Comparison of ENCODE assay signal across 23 mouse cellular contexts in the genomic region with DNA sequence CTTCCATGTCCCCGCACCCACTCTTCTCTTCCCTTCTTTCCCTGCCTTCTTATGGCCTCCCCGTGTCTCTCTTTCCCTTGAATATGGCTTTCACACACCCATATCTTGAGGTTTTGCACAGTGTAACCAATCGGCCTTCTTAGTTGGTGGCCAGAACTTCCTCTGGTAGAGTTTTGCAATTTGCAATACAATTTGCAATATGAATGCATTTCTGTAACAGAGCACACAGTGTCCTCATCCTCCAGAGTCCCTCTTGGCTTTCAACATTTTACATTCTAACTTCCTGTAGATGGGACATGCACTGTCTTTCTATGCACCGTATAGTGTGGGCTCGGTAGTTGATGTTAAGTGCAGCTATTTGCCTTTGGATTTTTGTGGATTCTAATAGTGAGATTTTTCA.
DNase-seq lines count a peak whose midpoint lies in the region; ATAC-seq and TF ChIP-seq lines count a peak whose summit lies in the region.
"Had no signal": no experiment of that assay in that cellular context is flagged by ENCODE, and none has a peak within 500 bp of the region (broad histone marks: within the 10 kb centered on the region; RNA-seq: fewer than 3 reads in every experiment).

No protein-coding gene starts in this region.

- H3K4me1 ChIP-seq in lung, postnatal 0 days (ENCODE audit: insufficient read depth, low read depth, low read length), result no peaks in the 10 kb centered on the region
- no peaks in the 10 kb centered on the region; the same call in 1 of the 2 replicates for H3K4me1 ChIP-seq in bone marrow, adult 2 months (ENCODE audit: control insufficient read depth, insufficient read depth, low read length)
- H3K4me1 ChIP-seq in forebrain, embryonic 14.5 days (ENCODE audit: control insufficient read depth, insufficient read depth, low read length), result no peaks in the 10 kb centered on the region
- H3K4me1 ChIP-seq in midbrain, embryonic 15.5 days, result no peaks in the 10 kb centered on the region
- H3K4me1 ChIP-seq: embryonic facial prominence, embryonic 15.5 days; forebrain, embryonic 10.5 days; forebrain, embryonic 15.5 days; heart, embryonic 15.5 days; hindbrain, embryonic 13.5 days had no signal

- no peak overlapping the region for H3K27ac ChIP-seq in lung, postnatal 0 days (ENCODE audit: low read length)
- H3K27ac ChIP-seq in bone marrow, adult 2 months (ENCODE audit: control insufficient read depth, insufficient read depth, low read depth, low read length, poor library complexity), result peak overlapping the region; percentile 58; the same call in 1 of the 2 replicates
- no peak overlapping the region for H3K27ac ChIP-seq in forebrain, embryonic 14.5 days (ENCODE audit: low read depth, low read length)
- H3K27ac ChIP-seq in midbrain, embryonic 15.5 days, result no peak overlapping the region
- H3K27ac ChIP-seq: embryonic facial prominence, embryonic 15.5 days; forebrain, embryonic 10.5 days; forebrain, embryonic 15.5 days; heart, adult 2 months; heart, embryonic 15.5 days; hindbrain, embryonic 13.5 days; hindbrain, postnatal 0 days had no signal

- no peak overlapping the region for H3K4me2 ChIP-seq in lung, postnatal 0 days (replicated peaks; ENCODE audit: low read depth, low read length)
- H3K4me2 ChIP-seq in forebrain, embryonic 14.5 days (ENCODE audit: low read length), result no peak overlapping the region
- no peak overlapping the region for H3K4me2 ChIP-seq in midbrain, embryonic 15.5 days
- H3K4me2 ChIP-seq: embryonic facial prominence, embryonic 15.5 days; forebrain, embryonic 15.5 days; heart, embryonic 11.5 days; heart, embryonic 15.5 days; hindbrain, embryonic 13.5 days had no signal

- H3K9ac ChIP-seq in lung, postnatal 0 days (replicated peaks; ENCODE audit: low read depth), result no peak overlapping the region
- H3K9ac ChIP-seq in forebrain, embryonic 14.5 days (ENCODE audit: low read length), result no peak overlapping the region
- H3K9ac ChIP-seq in midbrain, embryonic 15.5 days, result no peak overlapping the region
- H3K9ac ChIP-seq: embryonic facial prominence, embryonic 15.5 days; forebrain, embryonic 15.5 days; heart, embryonic 15.5 days; hindbrain, embryonic 13.5 days had no signal

- no peak for TF ChIP-seq EP300 in lung, postnatal 0 days (IDR thresholded peaks at IDR 0.05)

- no peaks in the 10 kb centered on the region for H3K9me3 ChIP-seq in lung, postnatal 0 days (ENCODE audit: low read length)
- no peaks in the 10 kb centered on the region for H3K9me3 ChIP-seq in forebrain, embryonic 14.5 days (replicated peaks; ENCODE audit: control insufficient read depth, low read length)
- H3K9me3 ChIP-seq in midbrain, embryonic 15.5 days, result no peaks in the 10 kb centered on the region
- H3K9me3 ChIP-seq: embryonic facial prominence, embryonic 15.5 days; forebrain, embryonic 10.5 days; forebrain, embryonic 15.5 days; heart, embryonic 15.5 days; hindbrain, embryonic 13.5 days had no signal

- ATAC-seq in lung, postnatal 0 days, result no peak
- ATAC-seq in megakaryocyte, adult 5-6 weeks (ENCODE audit: poor library complexity, severe bottlenecking), result peak; percentile 80
- ATAC-seq in forebrain, embryonic 14.5 days, result no peak
- ATAC-seq in midbrain, embryonic 15.5 days (replicated peaks), result no peak
- ATAC-seq: CD4-positive, CD25-positive, alpha-beta regulatory T cell, adult 4 months; forebrain, embryonic 15.5 days; hindbrain, postnatal 0 days had no signal

- no peak overlapping the region for H3K4me3 ChIP-seq in lung, postnatal 0 days (ENCODE audit: low read depth, low read length)
- no peak overlapping the region for H3K4me3 ChIP-seq in bone marrow, adult 2 months (replicated peaks; ENCODE audit: control insufficient read depth, low read depth, low read length)
- H3K4me3 ChIP-seq in forebrain, embryonic 14.5 days (ENCODE audit: low read depth, low read length), result no peak overlapping the region
- no peak overlapping the region for H3K4me3 ChIP-seq in midbrain, embryonic 15.5 days
- H3K4me3 ChIP-seq: embryonic facial prominence, embryonic 15.5 days; erythroblast, embryonic 14.5 days; forebrain, embryonic 10.5 days; forebrain, embryonic 15.5 days; heart, adult 2 months; heart, embryonic 15.5 days; hindbrain, embryonic 13.5 days had no signal

- H3K36me3 ChIP-seq in lung, postnatal 0 days (ENCODE audit: insufficient read depth, low read length), result no peaks in the 10 kb centered on the region
- H3K36me3 ChIP-seq in forebrain, embryonic 14.5 days (ENCODE audit: control insufficient read depth, insufficient read depth, low read length), result no peaks in the 10 kb centered on the region
- H3K36me3 ChIP-seq in midbrain, embryonic 15.5 days (replicated peaks), result no peaks in the 10 kb centered on the region
- H3K36me3 ChIP-seq: embryonic facial prominence, embryonic 15.5 days; forebrain, embryonic 10.5 days; forebrain, embryonic 15.5 days; heart, embryonic 15.5 days; hindbrain, embryonic 13.5 days had no signal

- no peak for TF ChIP-seq POLR2A in bone marrow, adult 2 months (IDR thresholded peaks at IDR 0.05; ENCODE audit: borderline replicate concordance, control insufficient read depth, low read depth, low read length)

- no peaks in the 10 kb centered on the region for H3K27me3 ChIP-seq in lung, postnatal 0 days (replicated peaks; ENCODE audit: insufficient read depth, low read length)
- no peaks in the 10 kb centered on the region for H3K27me3 ChIP-seq in forebrain, embryonic 14.5 days (replicated peaks; ENCODE audit: control insufficient read depth, insufficient read depth, low read length)
- no peaks in the 10 kb centered on the region for H3K27me3 ChIP-seq in midbrain, embryonic 15.5 days (replicated peaks)
- H3K27me3 ChIP-seq: embryonic facial prominence, embryonic 15.5 days; forebrain, embryonic 15.5 days; heart, embryonic 15.5 days; hindbrain, embryonic 13.5 days had no signal

- WGBS in lung, postnatal 0 days, result 85% methylated on average over 5 of the region's 5 CpGs
- 35% methylated on average over 5 of the region's 5 CpGs for WGBS in bone marrow, adult 2 months
- 91% methylated on average over 5 of the region's 5 CpGs for WGBS in forebrain, embryonic 14.5 days
- 93% methylated on average over 5 of the region's 5 CpGs for WGBS in midbrain, embryonic 15.5 days

- DNase-seq in lung, postnatal 0 days (ENCODE audit: low spot score), result peak; percentile 10
- no peak for DNase-seq in lung, postnatal 25 days (ENCODE audit: low spot score)
- DNase-seq in forebrain, embryonic 14.5 days (ENCODE audit: low spot score), result no peak
- no peak for DNase-seq in adipocyte (ENCODE audit: low spot score)
- DNase-seq: adrenal gland, postnatal 14 days; B cell, adult 2 months; cerebellum, adult 2 months; embryo, embryonic 11 days; gastrocnemius, postnatal 10 days; heart, adult 2 months; heart, postnatal 14 days had no signal

- no peak for TF ChIP-seq CTCF in lung, postnatal 0 days (IDR thresholded peaks at IDR 0.05)
- no peak for TF ChIP-seq CTCF in bone marrow, adult 2 months (IDR thresholded peaks at IDR 0.05; ENCODE audit: control insufficient read depth, insufficient read depth, low read length)
